Mouse (Mus musculus): ENCODE data around the gene Bcl2l2. TPM values are rescaled to one million over a fixed set of nuclear protein-coding genes. Genes with fewer than 3 reads are reported as not detected.

Gene Bcl2l2
- total RNA-seq, 2 experiments from 2014 or later: 54.3 to 57.2 TPM

DNA sequence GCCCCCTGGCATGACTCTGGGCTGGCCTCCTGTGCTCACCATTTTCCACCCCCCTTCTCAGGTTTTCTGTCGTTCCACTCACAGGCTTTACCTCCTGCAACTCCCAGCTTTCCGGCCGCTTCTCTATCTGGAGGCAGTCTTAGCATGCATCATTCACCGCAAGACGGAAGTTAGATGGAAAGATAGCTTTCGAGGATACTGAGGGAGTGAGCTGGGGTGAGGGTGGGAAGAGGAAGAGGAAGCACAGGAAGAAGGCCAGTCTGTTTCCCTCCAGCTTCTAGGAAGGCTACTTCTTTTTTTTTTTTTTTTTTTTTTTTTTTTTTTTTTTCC lies 53.6 kb downstream of the Bcl2l2 start:
- DNase-seq: no peak

DNA sequence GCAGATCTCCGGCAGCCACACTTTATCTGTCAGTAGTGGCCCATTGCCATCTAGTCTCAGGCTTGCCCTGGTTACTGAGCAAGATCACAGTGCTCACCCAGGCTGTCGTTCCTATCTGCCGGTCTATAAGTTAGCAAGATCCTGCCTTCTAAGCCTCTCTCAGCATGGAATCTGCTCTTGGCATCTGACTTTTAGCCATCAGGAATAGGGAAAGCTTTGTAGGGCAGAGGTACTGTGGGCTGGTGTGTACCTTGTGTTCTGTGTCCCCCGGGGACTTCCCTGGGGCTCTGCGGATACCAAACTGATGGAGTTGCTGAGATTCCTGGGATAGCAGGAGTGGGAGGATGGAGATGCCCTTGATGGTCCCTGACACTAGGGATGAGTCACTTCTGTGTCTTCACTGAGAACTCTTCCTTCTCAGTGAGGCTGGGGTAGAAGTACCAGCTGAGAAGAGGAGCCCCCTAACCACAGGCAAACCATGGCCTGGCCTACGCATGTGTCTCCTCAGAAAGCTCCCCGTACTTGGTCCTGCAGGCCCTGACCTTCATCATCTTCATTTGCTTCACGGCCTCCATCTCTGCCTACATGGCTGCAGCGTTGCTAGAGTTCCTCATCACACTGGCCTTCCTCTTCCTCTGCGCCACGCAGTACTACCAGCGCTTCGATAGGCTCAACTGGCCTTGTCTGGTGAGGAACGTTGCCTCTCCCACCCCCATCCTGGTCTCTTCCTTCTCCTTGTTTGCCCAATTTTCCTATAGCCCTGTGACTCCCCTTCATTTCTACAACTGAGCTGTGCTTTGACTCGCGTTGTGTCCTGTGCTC lies 54.4 kb downstream of the Bcl2l2 start:
- no peak for DNase-seq

Other genes with a start within 250 kb of the Bcl2l2 start
- gene Gm17606, start 242.4 kb upstream of the Bcl2l2 start, total RNA-seq (2021): not detected
- gene Cdh24, start 242.0 kb upstream of the Bcl2l2 start, total RNA-seq (2021): 1 to 10 TPM in 1 of 2 experiments, under 1 TPM in 1; 0.95 to 1.4 TPM
- 10 to 100 TPM; 40.6 to 42.1 TPM for gene 1700123O20Rik, start 197.2 kb upstream of the Bcl2l2 start, total RNA-seq (2021)
- gene Acin1, start 196.4 kb upstream of the Bcl2l2 start, total RNA-seq (2021): 100 to 1,000 TPM; 140 to 178 TPM
- gene Gm29776, start 184.5 kb upstream of the Bcl2l2 start, total RNA-seq (2021): under 1 TPM in 1 of 2 experiments, not detected in 1; 0.23 TPM
- gene Cebpe, start 171.2 kb upstream of the Bcl2l2 start, total RNA-seq (2021): not detected
- 10 to 100 TPM; 28.1 to 56.8 TPM for gene Slc7a8, start 101.4 kb upstream of the Bcl2l2 start, total RNA-seq (2021)
- under 1 TPM; 0.43 to 0.56 TPM for gene Rnf212b, start 69.2 kb upstream of the Bcl2l2 start, total RNA-seq (2021)
- gene Homez, start 12.4 kb upstream of the Bcl2l2 start, total RNA-seq (2021): 10 to 100 TPM; 12.2 to 16.5 TPM
- 10 to 100 TPM; 17.8 to 19.2 TPM for gene Ppp1r3e, start 5.8 kb upstream of the Bcl2l2 start, total RNA-seq (2021)
- gene Gm20521, start 64 bp downstream of the Bcl2l2 start, total RNA-seq (2021): 1 to 10 TPM in 1 of 2 experiments, not detected in 1; 2.0 TPM
- gene Pabpn1, start 9.1 kb downstream of the Bcl2l2 start, total RNA-seq (2021): 100 to 1,000 TPM; 167 to 173 TPM
- 10 to 100 TPM; 28.0 to 37.6 TPM for gene Slc22a17, start 29.8 kb downstream of the Bcl2l2 start, total RNA-seq (2021)
- gene Efs, start 42.7 kb downstream of the Bcl2l2 start, total RNA-seq (2021): 1 to 10 TPM; 2.5 to 3.0 TPM
- not detected for gene Il25, start 49.3 kb downstream of the Bcl2l2 start, total RNA-seq (2021)
- under 1 TPM; 0.46 to 0.83 TPM for gene Cmtm5, start 52.9 kb downstream of the Bcl2l2 start, total RNA-seq (2021)
- gene Myh6, start 83.5 kb downstream of the Bcl2l2 start, total RNA-seq (2021): not detected
- not detected for gene Gm17428, start 93.6 kb downstream of the Bcl2l2 start, total RNA-seq (2021)
- gene Myh7, start 111.2 kb downstream of the Bcl2l2 start, total RNA-seq (2021): under 1 TPM in 1 of 2 experiments, not detected in 1; 0.49 TPM
- 10 to 100 TPM; 34.6 to 44.8 TPM for gene Ngdn, start 132.1 kb downstream of the Bcl2l2 start, total RNA-seq (2021)
- gene Zfhx2, start 208.9 kb downstream of the Bcl2l2 start, total RNA-seq (2021): 1 to 10 TPM; 4.9 to 8.8 TPM
- gene Thtpa, start 211.4 kb downstream of the Bcl2l2 start, total RNA-seq (2021): 10 to 100 TPM; 12.9 to 18.6 TPM
- gene Ap1g2, start 223.2 kb downstream of the Bcl2l2 start, total RNA-seq (2021): 10 to 100 TPM; 23.5 to 27.2 TPM
- 1 to 10 TPM; 2.2 to 2.3 TPM for gene Jph4, start 233.6 kb downstream of the Bcl2l2 start, total RNA-seq (2021)

Data from adrenal gland, postnatal 36 days (tissue).